Mouse (Mus musculus) embryonic facial prominence, embryonic 13.5 days (tissue): Measurements from ENCODE around the gene Tmem191c. TPM values are rescaled to one million over a fixed set of nuclear protein-coding genes. Genes with fewer than 3 reads are reported as not detected.

ENCODE experiments used
- ATAC-seq: fragments of 200-750 bp; cut with Nextera tagmentation; 2 replicates; pipeline ENCODE4 v1.8.0; 2017; ENCODE audit warnings: low read depth; ENCODE audit not compliant: insufficient number of reproducible peaks, insufficient read depth, low FRiP score, low TSS enrichment
- H3K27ac ChIP-seq: fragments of 300-500 bp; sonication (generic); 2 replicates; pipeline ENCODE4 v1.5.1; 2015; ENCODE audit warnings: moderate library complexity, mild to moderate bottlenecking, inconsistent platforms
- H3K27me3 ChIP-seq: fragments of 300-500 bp; sonication (generic); 2 replicates; pipeline ENCODE4 v1.6.1; 2015; ENCODE audit warnings: mild to moderate bottlenecking, inconsistent platforms
- H3K36me3 ChIP-seq: fragments of 300-500 bp; sonication (generic); 2 replicates; pipeline ENCODE4 v1.6.1; 2015; ENCODE audit warnings: mild to moderate bottlenecking, inconsistent platforms
- H3K4me1 ChIP-seq: fragments of 300-500 bp; sonication (generic); 2 replicates; pipeline ENCODE4 v1.6.1; 2015; ENCODE audit warnings: inconsistent platforms
- H3K4me2 ChIP-seq: fragments of 300-500 bp; sonication (generic); 2 replicates; pipeline ENCODE4 v1.6.1; 2015; ENCODE audit warnings: moderate library complexity, mild to moderate bottlenecking, inconsistent platforms
- H3K4me3 ChIP-seq: fragments of 300-500 bp; sonication (generic); 2 replicates; pipeline ENCODE4 v1.5.1; 2015; ENCODE audit warnings: mild to moderate bottlenecking, inconsistent platforms
- H3K9ac ChIP-seq: fragments of 300-500 bp; sonication (generic); 2 replicates; pipeline ENCODE4 v1.6.1; 2015; ENCODE audit warnings: mild to moderate bottlenecking, inconsistent platforms
- H3K9me3 ChIP-seq: fragments of 300-500 bp; sonication (generic); 2 replicates; pipeline ENCODE4 v1.6.1; 2016; ENCODE audit warnings: inconsistent platforms
- WGBS: fragments of 180-500 bp; shearing (Covaris S2); methylation state at CpG from one replicate; pipeline ENCODE4 v1.1.7; 2015; ENCODE audit warnings: mixed read lengths; 5-methylcytosine and 5-hydroxymethylcytosine counted together
- polyA plus RNA-seq: library from polyadenylated mRNA; unstranded; fragments of >200 nt; fragmentation: Nextera tagmentation; extraction: Ambion mirVana; gene quantifications from 2 replicates; pipeline ENCODE4 v1.2.1, GENCODE M21; 2015

Tmem191c gene
- polyA plus RNA-seq, 1 experiment from 2014 or later, result 12.7 TPM

DNA sequence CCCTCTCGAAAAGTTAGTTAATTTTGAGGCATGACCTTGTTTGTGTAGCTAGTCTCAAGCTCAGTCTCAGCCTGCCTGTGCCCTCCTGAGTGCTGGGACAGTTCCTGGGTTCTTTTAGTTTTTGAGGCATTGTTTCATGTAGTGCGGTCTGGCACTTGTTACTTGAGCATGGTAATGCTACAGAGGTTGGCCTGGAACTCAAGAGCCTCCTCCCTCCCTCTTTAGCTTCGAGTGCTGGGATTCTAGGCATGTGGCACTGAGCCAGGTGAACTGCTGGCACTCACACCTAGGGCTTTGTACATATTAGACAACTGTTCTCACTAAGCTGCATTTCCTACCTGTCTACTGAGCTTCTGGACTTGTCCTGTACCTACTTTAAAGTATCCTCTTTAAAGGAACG lies 28.1 kb upstream of the Tmem191c start:
- ATAC-seq, result no peak
- WGBS, result 64% methylated on average over 4 of the region's 4 CpGs

DNA sequence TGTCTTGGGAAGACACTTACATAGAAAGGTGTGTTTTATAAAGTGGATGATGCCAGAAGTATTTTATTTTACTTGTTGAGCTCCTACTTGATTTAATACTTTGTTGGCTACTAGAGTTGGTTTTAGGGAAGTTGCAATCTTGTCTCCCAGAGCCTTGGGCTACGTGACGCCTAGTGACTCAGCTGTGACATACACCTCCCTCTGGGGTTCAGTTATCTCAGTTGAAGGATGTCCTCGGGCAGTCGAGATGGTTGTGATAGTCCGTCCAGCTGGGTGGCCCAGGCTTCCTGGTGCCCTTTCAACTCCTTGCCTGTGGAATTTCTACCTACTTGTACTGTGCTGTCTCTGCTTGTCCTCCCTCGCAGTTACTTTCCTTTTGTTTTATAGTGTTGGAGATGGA lies 26.7 kb upstream of the Tmem191c start:
- peaks cover 48% of the 10 kb centered on the region for H3K4me1 ChIP-seq
- H3K9me3 ChIP-seq, result no peaks in the 10 kb centered on the region
- no peak overlapping the region for H3K4me2 ChIP-seq
- no peak overlapping the region for H3K4me3 ChIP-seq
- H3K27ac ChIP-seq, result no peak overlapping the region
- ATAC-seq, result no peak
- no peak overlapping the region for H3K9ac ChIP-seq
- H3K27me3 ChIP-seq, result no peaks in the 10 kb centered on the region
- WGBS, result 59% methylated on average over 6 of the region's 6 CpGs
- H3K36me3 ChIP-seq, result no peaks in the 10 kb centered on the region

More for the DNA sequence above, 28.1 kb upstream of the Tmem191c start:
- Histone ChIP-seq H3K9ac (no peak overlapping the region), H3K4me2 (no peak overlapping the region), H3K36me3 (no peaks in the 10 kb centered on the region), H3K4me3 (no peak overlapping the region), H3K9me3 (no peaks in the 10 kb centered on the region), H3K27me3 (no peaks in the 10 kb centered on the region), H3K4me1 (peaks cover 43% of the 10 kb centered on the region), H3K27ac (no peak overlapping the region)

- 42% methylated on average over 3 of the region's 3 CpGs for WGBS
- no peak overlapping the region for H3K4me3 ChIP-seq
- no peak overlapping the region for H3K9ac ChIP-seq
- no peak overlapping the region for H3K27ac ChIP-seq
- no peak for ATAC-seq
- H3K4me1 ChIP-seq, result peaks cover 49% of the 10 kb centered on the region
- H3K9me3 ChIP-seq, result no peaks in the 10 kb centered on the region
- peaks cover 14% of the 10 kb centered on the region for H3K36me3 ChIP-seq
- H3K27me3 ChIP-seq, result no peaks in the 10 kb centered on the region
- no peak overlapping the region for H3K4me2 ChIP-seq
Measured at GRCm38 (mm10) chr16:17251539-17251938, 24.3 kb upstream of the Tmem191c start.

DNA sequence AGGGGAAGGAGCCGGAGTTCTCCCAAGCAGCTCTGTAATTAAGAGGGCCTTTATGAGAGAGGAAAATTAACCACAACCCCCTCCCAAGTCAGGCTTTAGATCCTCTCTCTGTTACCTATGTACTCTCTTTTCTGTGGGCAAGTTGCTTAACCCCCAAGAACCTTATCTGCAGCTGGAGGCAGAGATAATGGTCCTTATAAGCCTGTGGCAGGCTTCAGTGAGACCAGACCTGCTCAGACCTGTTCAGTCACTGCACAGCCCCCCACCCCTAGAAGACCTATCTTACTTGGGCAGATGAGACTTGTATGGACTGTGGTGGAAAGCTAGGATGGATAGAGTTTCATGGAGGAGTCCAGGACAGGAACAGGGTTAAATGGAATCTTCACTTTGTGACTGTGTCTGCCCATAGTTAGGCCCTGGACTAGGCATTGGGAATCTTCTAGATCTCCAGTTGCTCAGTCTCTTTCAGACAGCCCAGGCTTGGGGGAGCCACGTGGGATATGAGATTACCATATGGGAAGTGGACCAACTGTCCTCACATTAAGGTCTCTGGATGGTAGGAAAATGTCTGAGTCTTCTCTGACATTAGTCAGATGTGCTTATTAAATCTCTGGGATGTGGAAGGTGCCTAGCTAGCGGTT lies 23.7 kb upstream of the Tmem191c start:
- Histone ChIP-seq H3K9ac (no peak overlapping the region), H3K4me1 (peaks cover 49% of the 10 kb centered on the region), H3K27me3 (no peaks in the 10 kb centered on the region), H3K27ac (no peak overlapping the region), H3K4me3 (no peak overlapping the region), H3K9me3 (no peaks in the 10 kb centered on the region), H3K36me3 (peaks cover 19% of the 10 kb centered on the region), H3K4me2 (no peak overlapping the region)
- ATAC-seq, result no peak
- WGBS, result 62% methylated on average over 3 of the region's 3 CpGs

DNA sequence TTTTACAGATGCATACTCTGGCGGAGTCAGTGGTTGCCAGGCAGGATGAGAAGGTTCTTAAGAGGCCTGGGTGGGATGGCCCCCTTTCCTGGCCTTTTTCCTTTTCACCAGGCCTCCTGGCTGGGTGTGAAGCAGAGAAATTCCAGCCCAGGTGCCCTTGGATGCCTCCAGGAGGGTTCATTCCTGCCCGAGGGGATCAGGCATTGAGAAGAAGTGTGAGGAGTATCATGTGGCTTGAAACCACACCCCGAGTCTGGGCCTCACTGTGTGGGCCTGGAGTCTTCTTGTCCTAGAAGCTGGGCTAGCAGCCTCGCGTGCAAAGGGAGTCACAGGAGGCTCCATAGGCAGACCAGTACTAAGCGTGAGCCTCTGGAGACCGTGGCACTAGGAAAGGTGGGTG lies 23.0 kb upstream of the Tmem191c start:
- Histone ChIP-seq H3K27ac (peak overlapping the region; percentile 44), H3K36me3 (peaks cover 26% of the 10 kb centered on the region), H3K4me2 (no peak overlapping the region), H3K9ac (no peak overlapping the region), H3K9me3 (no peaks in the 10 kb centered on the region), H3K27me3 (no peaks in the 10 kb centered on the region), H3K4me1 (peaks cover 44% of the 10 kb centered on the region), H3K4me3 (no peak overlapping the region)
- WGBS, result 70% methylated on average over 7 of the region's 7 CpGs
- no peak for ATAC-seq

- 30% methylated on average over 4 of the region's 4 CpGs for WGBS
- no peak overlapping the region for H3K27ac ChIP-seq
Measured at GRCm38 (mm10) chr16:17254005-17254597, 21.8 kb upstream of the Tmem191c start.

DNA sequence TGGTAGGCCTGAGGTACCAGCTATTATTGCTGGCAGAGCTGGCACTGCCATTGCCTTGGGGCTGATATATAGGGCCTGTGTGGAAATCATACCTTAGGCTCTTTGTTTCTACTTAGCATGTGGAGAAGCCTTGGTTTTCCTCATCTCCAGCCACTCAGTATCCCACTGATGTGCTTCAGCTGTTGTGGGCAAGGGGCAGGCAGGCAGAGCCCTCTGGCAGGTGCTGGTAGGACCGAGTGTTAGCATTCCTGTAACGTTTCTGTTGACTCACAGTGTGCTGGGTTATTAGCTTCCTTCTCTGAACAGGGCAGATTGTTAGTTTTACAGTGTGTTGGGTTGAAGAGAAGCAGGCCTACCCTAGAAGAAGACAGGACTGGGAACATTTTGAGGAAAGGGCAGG lies 20.6 kb upstream of the Tmem191c start:
- Histone ChIP-seq H3K4me3 (no peak overlapping the region), H3K4me1 (peaks cover 32% of the 10 kb centered on the region), H3K9ac (no peak overlapping the region), H3K9me3 (no peaks in the 10 kb centered on the region), H3K27me3 (no peaks in the 10 kb centered on the region), H3K4me2 (no peak overlapping the region), H3K36me3 (peaks cover 50% of the 10 kb centered on the region), H3K27ac (no peak overlapping the region)
- WGBS, result 79% methylated on average over 2 of the region's 2 CpGs
- no peak for ATAC-seq

More at GRCm38 (mm10) chr16:17254005-17254597, 21.8 kb upstream of the Tmem191c start:
- no peak overlapping the region for H3K4me2 ChIP-seq
- peaks cover 37% of the 10 kb centered on the region for H3K4me1 ChIP-seq
- no peak overlapping the region for H3K4me3 ChIP-seq
- no peak overlapping the region for H3K9ac ChIP-seq
- no peaks in the 10 kb centered on the region for H3K9me3 ChIP-seq
- no peak for ATAC-seq
- H3K36me3 ChIP-seq, result peaks cover 38% of the 10 kb centered on the region
- no peaks in the 10 kb centered on the region for H3K27me3 ChIP-seq

DNA sequence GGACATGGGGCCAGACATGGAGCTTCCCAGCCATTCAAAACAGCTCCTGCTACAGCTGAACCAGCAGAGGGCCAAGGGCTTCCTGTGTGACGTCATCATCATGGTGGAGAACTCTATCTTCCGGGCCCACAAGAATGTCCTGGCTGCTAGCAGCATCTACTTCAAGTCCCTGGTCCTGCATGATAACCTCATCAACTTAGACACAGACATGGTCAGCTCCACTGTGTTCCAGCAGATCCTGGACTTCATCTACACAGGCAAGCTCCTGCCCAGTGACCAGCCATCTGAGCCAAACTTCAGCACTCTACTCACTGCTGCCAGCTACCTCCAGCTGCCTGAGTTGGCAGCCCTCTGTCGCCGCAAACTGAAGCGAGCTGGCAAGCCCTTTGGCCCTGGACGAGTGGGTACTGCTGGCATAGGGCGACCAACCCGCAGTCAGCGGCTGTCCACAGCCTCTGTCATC lies 18.5 kb upstream of the Tmem191c start:
- Histone ChIP-seq H3K4me2 (no peak overlapping the region), H3K36me3 (peaks cover 65% of the 10 kb centered on the region), H3K9ac (no peak overlapping the region), H3K4me1 (peaks cover 18% of the 10 kb centered on the region), H3K27ac (no peak overlapping the region), H3K9me3 (no peaks in the 10 kb centered on the region), H3K27me3 (no peaks in the 10 kb centered on the region), H3K4me3 (no peak overlapping the region)
- 93% methylated on average over 9 of the region's 9 CpGs for WGBS
- ATAC-seq, result no peak

- Histone ChIP-seq H3K9ac (no peak overlapping the region), H3K36me3 (peaks cover 71% of the 10 kb centered on the region), H3K4me2 (no peak overlapping the region), H3K27ac (no peak overlapping the region), H3K27me3 (no peaks in the 10 kb centered on the region), H3K4me1 (peaks cover 10% of the 10 kb centered on the region), H3K4me3 (no peak overlapping the region), H3K9me3 (no peaks in the 10 kb centered on the region)
- 92% methylated on average over 12 of the region's 12 CpGs for WGBS
- no peak for ATAC-seq
Measured at GRCm38 (mm10) chr16:17258917-17259316, 17.0 kb upstream of the Tmem191c start.

GRCm38 (mm10) chr16:17261341-17261740 lies 14.5 kb upstream of the Tmem191c start:
- no peak overlapping the region for H3K27ac ChIP-seq
- peaks cover 57% of the 10 kb centered on the region for H3K36me3 ChIP-seq
- peaks cover 7% of the 10 kb centered on the region; the same call in 1 of the 2 replicates for H3K4me1 ChIP-seq
- no peaks in the 10 kb centered on the region for H3K27me3 ChIP-seq
- H3K9me3 ChIP-seq, result no peaks in the 10 kb centered on the region
- no peak overlapping the region for H3K4me2 ChIP-seq
- ATAC-seq, result no peak
- no peak overlapping the region for H3K4me3 ChIP-seq
- WGBS, result 84% methylated on average over 1 of the region's 1 CpGs
- H3K9ac ChIP-seq, result no peak overlapping the region

DNA sequence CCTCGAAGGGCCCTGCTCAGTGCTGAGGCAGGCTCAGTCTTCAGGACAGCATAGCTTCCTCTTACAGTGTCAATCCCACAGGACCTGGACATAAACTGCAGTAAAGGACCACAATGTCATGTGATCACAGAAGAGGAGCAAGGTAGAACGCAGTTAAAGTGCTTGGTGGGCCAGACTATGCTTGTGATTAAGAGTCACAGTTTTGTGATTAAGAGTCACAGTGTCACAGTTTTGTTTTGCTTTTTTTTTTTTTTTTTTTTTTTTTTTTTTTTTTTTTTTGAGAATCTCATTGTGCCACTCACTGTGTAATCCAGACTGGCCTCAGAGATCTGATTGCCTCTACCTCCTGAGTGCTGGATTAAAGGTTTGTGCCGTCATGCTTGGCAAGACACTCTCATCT lies 9.8 kb upstream of the Tmem191c start:
- H3K9me3 ChIP-seq, result peaks cover 6% of the 10 kb centered on the region; the same call in 1 of the 2 replicates
- no peak overlapping the region for H3K4me3 ChIP-seq
- H3K4me1 ChIP-seq, result peaks cover 7% of the 10 kb centered on the region; the same call in 1 of the 2 replicates
- no peaks in the 10 kb centered on the region for H3K27me3 ChIP-seq
- no peak overlapping the region for H3K4me2 ChIP-seq
- ATAC-seq, result no peak
- 85% methylated on average over 3 of the region's 3 CpGs for WGBS
- H3K36me3 ChIP-seq, result peaks cover 15% of the 10 kb centered on the region
- no peak overlapping the region for H3K27ac ChIP-seq
- H3K9ac ChIP-seq, result no peak overlapping the region

DNA sequence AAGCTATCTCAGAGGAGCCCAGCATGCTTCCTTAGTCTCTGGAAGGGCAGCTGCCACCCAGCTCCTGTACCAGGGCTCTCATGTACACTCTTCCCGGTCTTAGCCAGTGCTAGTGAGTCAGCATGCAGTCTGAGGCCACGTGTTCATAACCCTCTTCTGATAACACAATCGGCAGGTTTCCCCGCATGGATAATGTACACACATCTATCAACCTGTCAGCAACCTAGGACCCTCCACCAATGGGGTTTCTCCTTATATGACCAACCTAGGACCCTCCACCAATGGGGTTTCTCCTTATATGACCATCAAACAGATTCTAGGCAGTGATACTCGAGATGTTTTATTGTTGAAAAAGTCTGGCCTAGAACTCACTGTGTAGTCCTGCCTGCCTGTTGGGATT lies 7.9 kb upstream of the Tmem191c start:
- H3K9ac ChIP-seq, result no peak overlapping the region
- WGBS, result 77% methylated on average over 5 of the region's 5 CpGs
- no peak for ATAC-seq
- H3K4me3 ChIP-seq, result no peak overlapping the region
- peaks cover 6% of the 10 kb centered on the region; the same call in 1 of the 2 replicates for H3K9me3 ChIP-seq
- no peak overlapping the region for H3K4me2 ChIP-seq
- no peak overlapping the region for H3K27ac ChIP-seq
- peaks cover 1% of the 10 kb centered on the region; the same call in 1 of the 2 replicates for H3K36me3 ChIP-seq
- no peaks in the 10 kb centered on the region for H3K27me3 ChIP-seq
- H3K4me1 ChIP-seq, result peaks cover 1% of the 10 kb centered on the region; the same call in 1 of the 2 replicates
